ENCODE assay signal across 26 mouse cellular contexts in genomic region chr2:146753988-146754387, GRCm38 (mm10).
"Had no signal": no experiment of that assay in that cellular context is flagged by ENCODE, and none has a peak within 500 bp of the region (broad histone marks: within the 10 kb centered on the region; RNA-seq: fewer than 3 reads in every experiment).

No protein-coding gene starts in this region.

- H3K4me3 ChIP-seq: heart, adult 2 months; heart, embryonic 13.5 days; heart, embryonic 15.5 days; hindbrain, embryonic 13.5 days; hindbrain, embryonic 15.5 days; kidney, embryonic 15.5 days; limb, embryonic 13.5 days; limb, embryonic 15.5 days; liver, embryonic 12.5 days had no signal

- H3K9ac ChIP-seq: heart, embryonic 13.5 days; heart, embryonic 15.5 days; hindbrain, embryonic 13.5 days; hindbrain, embryonic 15.5 days; kidney, embryonic 15.5 days; limb, embryonic 13.5 days; limb, embryonic 15.5 days; liver, embryonic 12.5 days; liver, embryonic 14.5 days had no signal

- ATAC-seq: hindbrain, postnatal 0 days; intestine, embryonic 16.5 days; liver, embryonic 12.5 days had no signal

- H3K9me3 ChIP-seq: heart, embryonic 15.5 days; hindbrain, embryonic 13.5 days; hindbrain, embryonic 15.5 days; kidney, embryonic 15.5 days; limb, embryonic 13.5 days; limb, embryonic 15.5 days; liver, embryonic 12.5 days had no signal

- DNase-seq: gastrocnemius, postnatal 14 days; gastrocnemius, postnatal 36 days; heart, adult 2 months; heart, postnatal 14 days; heart, postnatal 36 days; kidney, adult 11 months; kidney, adult 2 months; kidney, adult 9 months; kidney, postnatal 14 days; kidney, postnatal 36 days; layer of hippocampus, adult 9-11 months; layer of hippocampus, postnatal 36 days; left cerebral cortex, postnatal 4 days had no signal

- H3K4me2 ChIP-seq: heart, embryonic 11.5 days; heart, embryonic 13.5 days; heart, embryonic 15.5 days; hindbrain, embryonic 13.5 days; hindbrain, embryonic 15.5 days; kidney, embryonic 15.5 days; limb, embryonic 13.5 days; limb, embryonic 15.5 days; liver, embryonic 12.5 days had no signal

- H3K27me3 ChIP-seq: heart, embryonic 13.5 days; heart, embryonic 15.5 days; hindbrain, embryonic 15.5 days; kidney, embryonic 15.5 days; limb, embryonic 13.5 days; limb, embryonic 15.5 days; liver, embryonic 12.5 days had no signal

- H3K36me3 ChIP-seq: heart, embryonic 13.5 days; heart, embryonic 15.5 days; hindbrain, embryonic 13.5 days; hindbrain, embryonic 15.5 days; kidney, embryonic 15.5 days; limb, embryonic 13.5 days; limb, embryonic 15.5 days; liver, embryonic 12.5 days had no signal

- H3K27ac ChIP-seq: heart, adult 2 months; heart, embryonic 13.5 days; heart, embryonic 15.5 days; hindbrain, embryonic 13.5 days; hindbrain, embryonic 15.5 days; hindbrain, postnatal 0 days; kidney, embryonic 15.5 days; kidney, postnatal 0 days; limb, embryonic 13.5 days; limb, embryonic 15.5 days; liver, embryonic 12.5 days; liver, embryonic 14.5 days had no signal

- H3K4me1 ChIP-seq: heart, embryonic 13.5 days; heart, embryonic 15.5 days; hindbrain, embryonic 13.5 days; hindbrain, embryonic 15.5 days; kidney, embryonic 15.5 days; limb, embryonic 13.5 days; limb, embryonic 15.5 days; liver, embryonic 12.5 days had no signal
